Mouse (Mus musculus) heart, adult 9 months (tissue): Measurements from ENCODE around the gene Klf7.

Experiments used
- DNase-seq, 2 experiments: peaks; one replicate each; pipeline ENCODE4 v3.0.0; 2022; ENCODE audit warnings: low spot score in 2 of 2

Klf7 gene

GRCm38 (mm10) chr1:64066320-64067254, 55.5 kb downstream of the Klf7 start:
- no peak for DNase-seq

GRCm38 (mm10) chr1:64061488-64061887, 60.6 kb downstream of the Klf7 start:
- no peak for DNase-seq

- no peak for DNase-seq
These were observed 61.2 kb downstream of the Klf7 start for GRCm38 (mm10) chr1:64060699-64061454.

- DNase-seq = peak; percentile 31 to 52
These were observed 62.0 kb downstream of the Klf7 start for GRCm38 (mm10) chr1:64060116-64060515.

- DNase-seq = no peak
These were observed 65.5 kb downstream of the Klf7 start for GRCm38 (mm10) chr1:64056541-64056940.

GRCm38 (mm10) chr1:64055978-64056377, 66.1 kb downstream of the Klf7 start:
- no peak for DNase-seq

- DNase-seq = no peak
These were observed 66.9 kb downstream of the Klf7 start for GRCm38 (mm10) chr1:64055210-64055609.

- peak; percentile 17 to 18 for DNase-seq
These were observed 69.9 kb downstream of the Klf7 start for GRCm38 (mm10) chr1:64052069-64052750.

GRCm38 (mm10) chr1:64048567-64048966, 73.5 kb downstream of the Klf7 start:
- DNase-seq = no peak

GRCm38 (mm10) chr1:64046802-64047156, 75.3 kb downstream of the Klf7 start:
- no peak for DNase-seq

- no peak for DNase-seq
These were observed 75.8 kb downstream of the Klf7 start for GRCm38 (mm10) chr1:64046087-64046801.

GRCm38 (mm10) chr1:64044577-64044976, 77.5 kb downstream of the Klf7 start:
- peak in 1 of 2 experiments; percentile 29 for DNase-seq

- peak; percentile 74 to 89 for DNase-seq
These were observed 81.2 kb downstream of the Klf7 start for GRCm38 (mm10) chr1:64040831-64041383.

- peak; percentile 28 to 41 for DNase-seq
These were observed 81.9 kb downstream of the Klf7 start for GRCm38 (mm10) chr1:64040061-64040686.

GRCm38 (mm10) chr1:64038343-64038742, 83.7 kb downstream of the Klf7 start:
- DNase-seq = no peak

GRCm38 (mm10) chr1:64037800-64038199, 84.3 kb downstream of the Klf7 start:
- no peak for DNase-seq

- peak in 1 of 2 experiments; percentile 30 for DNase-seq
These were observed 85.1 kb downstream of the Klf7 start for GRCm38 (mm10) chr1:64036881-64037452.

GRCm38 (mm10) chr1:64035804-64036203, 86.3 kb downstream of the Klf7 start:
- no peak for DNase-seq

GRCm38 (mm10) chr1:64035087-64035791, 86.8 kb downstream of the Klf7 start:
- DNase-seq = peak; percentile 62 to 67
